Mouse (Mus musculus): ENCODE measurements around the gene Gpc6. TPM values are rescaled to one million over a fixed set of nuclear protein-coding genes. Genes with fewer than 3 reads are reported as not detected.
A peak's percentile ranks its signal among the peaks of the same experiment; 100 is the strongest.

Gpc6 gene
- total and polyA plus RNA-seq, 3 experiments: 4.6 to 10.3 (median 8.0) TPM

- no peak for DNase-seq
- TF ChIP-seq POLR2A (IDR thresholded peaks at IDR 0.05; ENCODE audit: insufficient read depth, low read depth, low read length): no peak
- no peak for TF ChIP-seq CTCF (IDR thresholded peaks at IDR 0.05)
- TF ChIP-seq EP300 (IDR thresholded peaks at IDR 0.05; ENCODE audit: insufficient read depth, low read depth, low read length): no peak
- Histone ChIP-seq H3K27ac (no peak overlapping the region), H3K4me3 (no peak overlapping the region), H3K79me2 (replicated peaks; ENCODE audit: control insufficient read depth, insufficient read depth, low read length) (no peaks in the 10 kb centered on the region), H3K27me3 (ENCODE audit: control insufficient read depth, insufficient read depth, low read length) (no peaks in the 10 kb centered on the region), H3K9ac (ENCODE audit: low read depth, low read length) (no peak overlapping the region), H3K36me3 (ENCODE audit: control insufficient read depth, insufficient read depth, low read length) (peaks cover under 1% of the 10 kb centered on the region; the same call in 1 of the 2 replicates), H3K4me1 (ENCODE audit: control insufficient read depth, insufficient read depth, low read length) (no peaks in the 10 kb centered on the region)
- intact Hi-C loops (cut with DNase I): no loop called here
- WGBS: 81% methylated on average over 2 of the region's 2 CpGs
Observed at GRCm38 (mm10) chr14:117808326-117808725, 883.2 kb downstream of the Gpc6 start.

- H3K36me3 ChIP-seq (ENCODE audit: control insufficient read depth, insufficient read depth, low read length): peaks cover 3% of the 10 kb centered on the region; the same call in 1 of the 2 replicates
- DNase-seq: no peak
- TF ChIP-seq CTCF (IDR thresholded peaks at IDR 0.05) (no peak), EP300 (IDR thresholded peaks at IDR 0.05; ENCODE audit: insufficient read depth, low read depth, low read length) (no peak), POLR2A (IDR thresholded peaks at IDR 0.05; ENCODE audit: insufficient read depth, low read depth, low read length) (no peak)
- no peaks in the 10 kb centered on the region for H3K27me3 ChIP-seq (ENCODE audit: control insufficient read depth, insufficient read depth, low read length)
- 77% methylated on average over 15 of the region's 15 CpGs for WGBS
- peaks cover 2% of the 10 kb centered on the region; the same call in 1 of the 2 replicates for H3K4me1 ChIP-seq (ENCODE audit: control insufficient read depth, insufficient read depth, low read length)
- H3K79me2 ChIP-seq (replicated peaks; ENCODE audit: control insufficient read depth, insufficient read depth, low read length): no peaks in the 10 kb centered on the region
- no peak overlapping the region for H3K9ac ChIP-seq (ENCODE audit: low read depth, low read length)
- no peak overlapping the region for H3K27ac ChIP-seq
- intact Hi-C loops (cut with DNase I): no loop called here
- no peak overlapping the region for H3K4me3 ChIP-seq
Observed at GRCm38 (mm10) chr14:117810321-117811270, 885.5 kb downstream of the Gpc6 start.

GRCm38 (mm10) chr14:117813473-117813872 is 888.4 kb downstream of the Gpc6 start:
- peak in 1 of 2 experiments; percentile 6 for DNase-seq
- Histone ChIP-seq H3K9ac (ENCODE audit: low read depth, low read length) (no peak overlapping the region), H3K36me3 (ENCODE audit: control insufficient read depth, insufficient read depth, low read length) (peaks cover 3% of the 10 kb centered on the region; the same call in 1 of the 2 replicates), H3K27ac (no peak overlapping the region), H3K4me1 (ENCODE audit: control insufficient read depth, insufficient read depth, low read length) (peaks cover 2% of the 10 kb centered on the region; the same call in 1 of the 2 replicates), H3K27me3 (ENCODE audit: control insufficient read depth, insufficient read depth, low read length) (no peaks in the 10 kb centered on the region), H3K4me3 (no peak overlapping the region), H3K79me2 (replicated peaks; ENCODE audit: control insufficient read depth, insufficient read depth, low read length) (no peaks in the 10 kb centered on the region)
- intact Hi-C loops (cut with DNase I): no loop called here
- 56% methylated on average over 3 of the region's 3 CpGs for WGBS
- TF ChIP-seq POLR2A (IDR thresholded peaks at IDR 0.05; ENCODE audit: insufficient read depth, low read depth, low read length) (no peak), EP300 (IDR thresholded peaks at IDR 0.05; ENCODE audit: insufficient read depth, low read depth, low read length) (no peak), CTCF (IDR thresholded peaks at IDR 0.05) (no peak)

GRCm38 (mm10) chr14:117816008-117816407 is 890.9 kb downstream of the Gpc6 start:
- Histone ChIP-seq H3K4me1 (ENCODE audit: control insufficient read depth, insufficient read depth, low read length) (peaks cover 2% of the 10 kb centered on the region; the same call in 1 of the 2 replicates), H3K79me2 (replicated peaks; ENCODE audit: control insufficient read depth, insufficient read depth, low read length) (no peaks in the 10 kb centered on the region), H3K27me3 (ENCODE audit: control insufficient read depth, insufficient read depth, low read length) (no peaks in the 10 kb centered on the region), H3K9ac (ENCODE audit: low read depth, low read length) (no peak overlapping the region), H3K27ac (no peak overlapping the region), H3K36me3 (ENCODE audit: control insufficient read depth, insufficient read depth, low read length) (peaks cover 3% of the 10 kb centered on the region; the same call in 1 of the 2 replicates), H3K4me3 (no peak overlapping the region)
- WGBS: 92% methylated on average over 9 of the region's 9 CpGs
- intact Hi-C loops (cut with DNase I): no loop called here
- TF ChIP-seq EP300 (IDR thresholded peaks at IDR 0.05; ENCODE audit: insufficient read depth, low read depth, low read length) (no peak), CTCF (IDR thresholded peaks at IDR 0.05) (no peak)
- DNase-seq: no peak

- Histone ChIP-seq H3K27ac (no peak overlapping the region), H3K4me3 (no peak overlapping the region), H3K36me3 (ENCODE audit: control insufficient read depth, insufficient read depth, low read length) (peaks cover 3% of the 10 kb centered on the region; the same call in 1 of the 2 replicates), H3K9ac (ENCODE audit: low read depth, low read length) (no peak overlapping the region), H3K79me2 (replicated peaks; ENCODE audit: control insufficient read depth, insufficient read depth, low read length) (no peaks in the 10 kb centered on the region), H3K4me1 (ENCODE audit: control insufficient read depth, insufficient read depth, low read length) (peaks cover 2% of the 10 kb centered on the region; the same call in 1 of the 2 replicates), H3K27me3 (ENCODE audit: control insufficient read depth, insufficient read depth, low read length) (no peaks in the 10 kb centered on the region)
- intact Hi-C loops (cut with DNase I): no loop called here
- DNase-seq: no peak
- TF ChIP-seq EP300 (IDR thresholded peaks at IDR 0.05; ENCODE audit: insufficient read depth, low read depth, low read length): no peak
- TF ChIP-seq POLR2A (IDR thresholded peaks at IDR 0.05; ENCODE audit: insufficient read depth, low read depth, low read length): no peak
- no peak for TF ChIP-seq CTCF (IDR thresholded peaks at IDR 0.05)
- WGBS: 79% methylated on average over 3 of the region's 3 CpGs
Observed at GRCm38 (mm10) chr14:117816706-117817105, 891.6 kb downstream of the Gpc6 start.

GRCm38 (mm10) chr14:117817196-117817595 is 892.1 kb downstream of the Gpc6 start:
- 75% methylated on average over 4 of the region's 4 CpGs for WGBS
- DNase-seq: no peak
- H3K27ac ChIP-seq: no peak overlapping the region
- no peak overlapping the region for H3K9ac ChIP-seq (ENCODE audit: low read depth, low read length)
- no peak for TF ChIP-seq POLR2A (IDR thresholded peaks at IDR 0.05; ENCODE audit: insufficient read depth, low read depth, low read length)
- no peak for TF ChIP-seq EP300 (IDR thresholded peaks at IDR 0.05; ENCODE audit: insufficient read depth, low read depth, low read length)
- TF ChIP-seq CTCF (IDR thresholded peaks at IDR 0.05): no peak
- intact Hi-C loops (cut with DNase I): no loop called here
- no peak overlapping the region for H3K4me3 ChIP-seq
- H3K27me3 ChIP-seq (ENCODE audit: control insufficient read depth, insufficient read depth, low read length): no peaks in the 10 kb centered on the region
- H3K4me1 ChIP-seq (ENCODE audit: control insufficient read depth, insufficient read depth, low read length): peaks cover 2% of the 10 kb centered on the region; the same call in 1 of the 2 replicates
- H3K36me3 ChIP-seq (ENCODE audit: control insufficient read depth, insufficient read depth, low read length): peaks cover 3% of the 10 kb centered on the region; the same call in 1 of the 2 replicates
- H3K79me2 ChIP-seq (replicated peaks; ENCODE audit: control insufficient read depth, insufficient read depth, low read length): no peaks in the 10 kb centered on the region
